Mouse (Mus musculus) liver, embryonic 11.5 days (tissue): Measurements from ENCODE around the gene Noc3l. TPM values are rescaled to one million over a fixed set of nuclear protein-coding genes. Genes with fewer than 3 reads are reported as not detected.

Experiments used
- ATAC-seq: fragments of 200-750 bp; cut with Nextera tagmentation; replicated peaks from 2 replicates; pipeline ENCODE4 v1.8.0; 2017; ENCODE audit warnings: moderate number of reproducible peaks, mild to moderate bottlenecking, moderate TSS enrichment, moderate library complexity; ENCODE audit not compliant: low FRiP score
- DNase-seq: peaks from one replicate; pipeline ENCODE4 v3.0.0-alpha.2; 2017; ENCODE audit warnings: low spot score
- H3K27ac ChIP-seq: fragments of 300-500 bp; sonication (generic); 2 replicates; pipeline ENCODE4 v1.5.1; 2014; ENCODE audit warnings: mild to moderate bottlenecking, low read depth, low read length, control low read depth
- H3K27me3 ChIP-seq: fragments of 300-500 bp; sonication (generic); replicated peaks from 2 replicates; pipeline ENCODE4 v1.6.1; 2014; ENCODE audit warnings: low read length, mixed read lengths; ENCODE audit not compliant: control insufficient read depth, insufficient read depth
- H3K36me3 ChIP-seq: fragments of 300-500 bp; sonication (generic); 2 replicates; pipeline ENCODE4 v1.6.1; 2014; ENCODE audit warnings: mild to moderate bottlenecking, low read length, moderate library complexity, mixed read lengths; ENCODE audit not compliant: control insufficient read depth, insufficient read depth
- H3K4me1 ChIP-seq: fragments of 300-500 bp; sonication (generic); replicated peaks from 2 replicates; pipeline ENCODE4 v1.6.1; 2014; ENCODE audit warnings: low read length, mixed read lengths; ENCODE audit not compliant: control insufficient read depth, insufficient read depth
- H3K4me2 ChIP-seq: fragments of 300-500 bp; sonication (generic); 2 replicates; pipeline ENCODE4 v1.6.1; 2014; ENCODE audit warnings: mild to moderate bottlenecking, control low read depth, moderate library complexity
- H3K4me3 ChIP-seq: fragments of 300-500 bp; sonication (generic); 2 replicates; pipeline ENCODE4 v1.5.1; 2014; ENCODE audit warnings: low read depth, low read length, control low read depth
- H3K9ac ChIP-seq: fragments of 300-500 bp; sonication (generic); 2 replicates; pipeline ENCODE4 v1.6.1; 2014; ENCODE audit warnings: low read depth, low read length, control low read depth
- H3K9me3 ChIP-seq: fragments of 300-500 bp; sonication (generic); 2 replicates; pipeline ENCODE4 v1.6.1; 2016; ENCODE audit warnings: low read length, inconsistent platforms, mixed read lengths; ENCODE audit not compliant: control insufficient read depth
- WGBS: fragments of 180-500 bp; shearing (Covaris S2); extraction: QIAGEN DNeasy Blood & Tissue Kit; methylation state at CpG from one replicate; pipeline ENCODE4 v1.1.7; 2014; 5-methylcytosine and 5-hydroxymethylcytosine counted together
- polyA plus RNA-seq: library from polyadenylated mRNA; unstranded; fragments of >200 nt; fragmentation: Nextera tagmentation; extraction: Ambion mirVana; gene quantifications from 2 replicates; pipeline ENCODE4 v1.2.1, GENCODE M21; 2014

Noc3l gene
- polyA plus RNA-seq, 1 experiment from 2014 or later, result 12.6 TPM

GRCm38 (mm10) chr19:38833224-38833623, 14.2 kb upstream of the Noc3l start:
- 47% methylated on average over 1 of the region's 1 CpGs for WGBS
- Histone ChIP-seq H3K4me3 (no peak overlapping the region), H3K9ac (no peak overlapping the region), H3K27me3 (no peaks in the 10 kb centered on the region), H3K4me1 (peaks cover 3% of the 10 kb centered on the region), H3K9me3 (no peaks in the 10 kb centered on the region), H3K4me2 (no peak overlapping the region), H3K36me3 (no peaks in the 10 kb centered on the region), H3K27ac (no peak overlapping the region)
- DNase-seq (no peak), ATAC-seq (no peak)

DNA sequence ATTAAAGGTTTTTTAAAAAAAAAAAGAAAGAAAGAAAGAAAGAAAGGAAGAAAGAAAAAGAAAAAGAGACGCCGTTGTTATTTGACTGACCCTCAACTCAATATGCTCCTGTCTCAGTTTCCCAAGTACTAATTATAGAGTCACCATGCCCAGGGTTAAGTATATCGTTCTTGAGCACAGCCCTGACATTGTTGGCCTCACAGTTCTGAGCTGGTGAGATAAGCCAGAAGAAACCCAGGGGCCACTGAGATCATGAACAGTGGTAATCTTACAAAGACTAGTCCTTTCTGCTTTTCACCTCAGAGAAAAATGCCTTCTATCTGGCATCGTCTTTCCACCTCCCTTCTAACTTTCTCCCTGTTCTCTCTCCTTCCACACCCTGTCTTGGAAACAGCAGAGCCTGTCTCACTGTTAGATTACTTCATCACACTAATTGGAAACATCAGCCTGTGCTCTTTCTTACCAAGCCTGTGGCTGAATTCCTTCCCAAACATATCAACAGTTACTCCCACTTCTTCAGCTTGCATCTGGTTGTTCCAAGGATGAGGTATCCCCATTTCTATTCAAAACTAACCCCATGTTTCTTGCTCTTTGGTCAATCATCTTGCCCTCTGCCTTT, 1.3 kb upstream of the Noc3l start:
- Histone ChIP-seq H3K27me3 (no peaks in the 10 kb centered on the region), H3K4me3 (peak overlapping the region; percentile 2; the same call in 1 of the 2 replicates), H3K4me2 (peak overlapping the region; percentile 89), H3K9me3 (no peaks in the 10 kb centered on the region), H3K9ac (peak overlapping the region; percentile 57), H3K36me3 (peaks cover 6% of the 10 kb centered on the region; the same call in 1 of the 2 replicates), H3K27ac (peak overlapping the region; percentile 92), H3K4me1 (peaks cover 8% of the 10 kb centered on the region)
- DNase-seq (no peak), ATAC-seq (peak; percentile 91)
- 39% methylated on average over 4 of the region's 4 CpGs for WGBS

GRCm38 (mm10) chr19:38819427-38819802, 378 bp upstream of the Noc3l start:
- Histone ChIP-seq H3K4me2 (peak overlapping the region; percentile 89), H3K4me3 (peak overlapping the region; percentile 59), H3K9ac (peak overlapping the region; percentile 83), H3K36me3 (peaks cover 6% of the 10 kb centered on the region; the same call in 1 of the 2 replicates), H3K27ac (peak overlapping the region; percentile 92), H3K27me3 (no peaks in the 10 kb centered on the region), H3K4me1 (peaks cover 8% of the 10 kb centered on the region), H3K9me3 (no peaks in the 10 kb centered on the region)
- 10% methylated on average over 16 of the region's 16 CpGs for WGBS
- peak; percentile 62 for ATAC-seq
- no peak for DNase-seq

DNA sequence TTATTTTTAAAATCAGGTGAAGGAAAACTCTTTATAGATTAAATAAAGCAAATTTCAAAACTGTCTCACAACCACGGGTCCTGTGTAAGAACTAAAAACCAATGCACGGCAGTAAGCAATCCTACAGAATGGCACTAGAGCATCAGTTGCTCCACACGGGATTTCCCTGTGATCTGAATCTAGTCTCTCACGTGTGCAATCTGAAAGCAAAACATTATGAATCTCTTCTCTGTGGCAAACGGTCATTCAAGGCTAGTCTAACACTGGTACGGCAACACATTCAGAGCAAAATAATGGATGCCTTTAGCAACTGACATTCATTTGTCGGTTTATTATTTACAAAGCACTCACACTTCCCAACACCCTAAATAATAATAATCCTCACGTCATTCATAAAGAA, 846 bp downstream of the Noc3l start:
- 30% methylated on average over 8 of the region's 8 CpGs for WGBS
- Histone ChIP-seq H3K9ac (peak overlapping the region; percentile 83), H3K9me3 (no peaks in the 10 kb centered on the region), H3K4me2 (peak overlapping the region; percentile 89), H3K27ac (no peak overlapping the region), H3K27me3 (no peaks in the 10 kb centered on the region), H3K36me3 (peaks cover 11% of the 10 kb centered on the region; the same call in 1 of the 2 replicates), H3K4me3 (peak overlapping the region; percentile 59), H3K4me1 (peaks cover 8% of the 10 kb centered on the region)
- no peak for ATAC-seq
- no peak for DNase-seq

- 92% methylated on average over 6 of the region's 6 CpGs for WGBS
- Histone ChIP-seq H3K9ac (no peak overlapping the region), H3K4me3 (no peak overlapping the region), H3K27ac (no peak overlapping the region), H3K36me3 (peaks cover 43% of the 10 kb centered on the region), H3K27me3 (no peaks in the 10 kb centered on the region), H3K4me2 (no peak overlapping the region), H3K4me1 (no peaks in the 10 kb centered on the region), H3K9me3 (no peaks in the 10 kb centered on the region)
- no peak for ATAC-seq
- DNase-seq, result no peak
Measured at GRCm38 (mm10) chr19:38798801-38799200, 20.2 kb downstream of the Noc3l start.

DNA sequence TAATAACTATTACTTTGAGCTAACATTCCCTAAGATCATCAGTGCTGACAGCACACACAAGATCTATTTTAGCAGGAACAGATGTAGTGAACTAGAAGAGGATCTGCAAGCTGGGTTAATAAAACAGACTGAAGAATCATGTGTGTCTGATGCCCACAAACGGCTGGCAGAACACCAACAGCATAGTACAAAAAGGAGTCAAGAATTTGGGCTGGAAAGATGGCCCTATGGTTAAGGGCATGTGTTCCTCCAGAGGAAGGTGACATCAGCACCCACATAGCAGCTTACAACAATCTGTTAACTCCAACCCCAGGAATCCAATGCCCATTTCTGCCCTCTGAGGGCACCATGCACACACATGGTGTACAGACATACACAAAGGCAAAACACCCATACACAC, 20.7 kb downstream of the Noc3l start:
- no peak overlapping the region for H3K4me2 ChIP-seq
- H3K9me3 ChIP-seq, result no peaks in the 10 kb centered on the region
- DNase-seq (no peak), ATAC-seq (no peak)
- H3K27ac ChIP-seq, result no peak overlapping the region
- no peak overlapping the region for H3K9ac ChIP-seq
- WGBS, result 88% methylated on average over 1 of the region's 1 CpGs
- H3K36me3 ChIP-seq, result peaks cover 41% of the 10 kb centered on the region
- H3K27me3 ChIP-seq, result no peaks in the 10 kb centered on the region
- H3K4me3 ChIP-seq, result no peak overlapping the region
- no peaks in the 10 kb centered on the region for H3K4me1 ChIP-seq

DNA sequence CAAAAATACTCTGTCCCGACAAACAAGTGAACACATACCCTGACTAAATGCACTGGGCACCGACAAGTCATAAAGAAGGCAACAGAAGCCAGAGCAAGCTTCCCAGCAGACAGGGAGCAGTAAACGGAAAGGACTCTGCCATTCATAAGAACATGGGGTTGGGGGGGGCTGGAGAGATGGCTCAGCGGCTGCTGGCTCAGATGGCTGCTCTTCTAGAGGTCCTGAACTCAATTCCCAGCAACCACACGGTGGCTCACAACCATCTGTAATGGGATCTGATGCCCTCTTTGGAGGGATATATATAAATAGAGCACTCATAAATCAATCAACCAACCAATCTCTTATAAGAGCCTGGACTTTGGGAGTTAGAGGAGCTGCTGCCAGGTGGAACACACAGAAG, 22.5 kb downstream of the Noc3l start:
- 81% methylated on average over 5 of the region's 5 CpGs for WGBS
- H3K4me2 ChIP-seq, result no peak overlapping the region
- no peaks in the 10 kb centered on the region for H3K9me3 ChIP-seq
- peaks cover 42% of the 10 kb centered on the region for H3K36me3 ChIP-seq
- ATAC-seq, result no peak
- DNase-seq, result no peak
- no peaks in the 10 kb centered on the region for H3K27me3 ChIP-seq
- H3K9ac ChIP-seq, result no peak overlapping the region
- H3K4me3 ChIP-seq, result no peak overlapping the region
- no peaks in the 10 kb centered on the region for H3K4me1 ChIP-seq
- no peak overlapping the region for H3K27ac ChIP-seq

DNA sequence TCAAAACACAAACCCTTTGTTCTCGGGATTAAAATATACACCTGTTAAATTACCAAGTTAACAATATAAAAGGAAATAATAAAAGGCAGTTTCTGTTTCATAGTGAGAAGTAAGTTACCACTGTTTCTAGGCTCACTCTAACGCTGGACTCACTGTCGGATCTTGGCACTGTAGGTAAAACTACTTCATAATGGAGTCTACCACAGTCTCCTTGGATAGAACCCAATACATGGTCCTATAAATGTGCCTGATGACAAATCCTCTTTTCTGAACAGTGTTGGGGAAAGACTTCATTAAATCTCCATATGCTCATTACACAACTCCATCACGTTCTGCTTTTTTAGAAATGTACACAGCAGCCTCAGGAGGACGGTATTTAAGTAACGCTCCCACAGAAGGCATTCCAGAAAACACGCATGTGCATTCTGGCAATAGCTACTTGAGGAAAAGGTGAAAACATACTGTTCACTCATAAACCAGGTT, 25.4 kb downstream of the Noc3l start:
- Histone ChIP-seq H3K4me2 (no peak overlapping the region), H3K9me3 (no peaks in the 10 kb centered on the region), H3K27ac (no peak overlapping the region), H3K4me3 (no peak overlapping the region), H3K27me3 (no peaks in the 10 kb centered on the region), H3K9ac (no peak overlapping the region), H3K4me1 (no peaks in the 10 kb centered on the region), H3K36me3 (peaks cover 50% of the 10 kb centered on the region)
- WGBS, result 93% methylated on average over 7 of the region's 7 CpGs
- no peak for ATAC-seq
- DNase-seq, result no peak

DNA sequence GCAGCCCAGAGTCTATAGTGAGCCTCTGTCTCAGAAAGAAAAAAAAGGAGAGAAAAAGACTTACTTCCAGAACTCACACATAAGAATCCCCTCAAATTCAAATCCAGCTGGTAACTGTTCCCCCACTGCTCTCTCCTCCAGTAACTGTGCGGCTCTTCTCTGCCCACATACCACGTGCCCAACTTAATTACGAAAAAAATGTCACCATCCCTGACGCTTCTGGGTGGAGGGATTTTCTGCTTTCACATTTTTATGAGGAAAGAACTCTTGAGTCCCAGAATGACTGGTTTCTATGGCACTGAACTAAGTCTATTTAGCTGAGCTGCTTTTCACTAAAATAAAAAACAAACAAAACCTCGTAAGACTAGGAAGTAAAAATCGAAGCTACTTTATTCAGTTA, 31.3 kb downstream of the Noc3l start:
- ATAC-seq, result no peak
- Histone ChIP-seq H3K4me2 (no peak overlapping the region), H3K9me3 (no peaks in the 10 kb centered on the region), H3K9ac (no peak overlapping the region), H3K4me1 (no peaks in the 10 kb centered on the region), H3K36me3 (peaks cover 17% of the 10 kb centered on the region), H3K27me3 (no peaks in the 10 kb centered on the region), H3K27ac (no peak overlapping the region), H3K4me3 (no peak overlapping the region)
- no peak for DNase-seq
- WGBS, result 91% methylated on average over 6 of the region's 6 CpGs
